Mouse (Mus musculus): ENCODE data around the gene Dazap1.
A peak's percentile ranks its signal among the peaks of the same experiment; 100 is the strongest.

Gene Dazap1

GRCm38 (mm10) chr10:80273847-80274246 is 12.6 kb downstream of the Dazap1 start:
- no peak for DNase-seq

GRCm38 (mm10) chr10:80276238-80276637 is 15.0 kb downstream of the Dazap1 start:
- no peak for DNase-seq

- DNase-seq = no peak
These were observed 17.1 kb downstream of the Dazap1 start for GRCm38 (mm10) chr10:80278390-80278789.

DNA sequence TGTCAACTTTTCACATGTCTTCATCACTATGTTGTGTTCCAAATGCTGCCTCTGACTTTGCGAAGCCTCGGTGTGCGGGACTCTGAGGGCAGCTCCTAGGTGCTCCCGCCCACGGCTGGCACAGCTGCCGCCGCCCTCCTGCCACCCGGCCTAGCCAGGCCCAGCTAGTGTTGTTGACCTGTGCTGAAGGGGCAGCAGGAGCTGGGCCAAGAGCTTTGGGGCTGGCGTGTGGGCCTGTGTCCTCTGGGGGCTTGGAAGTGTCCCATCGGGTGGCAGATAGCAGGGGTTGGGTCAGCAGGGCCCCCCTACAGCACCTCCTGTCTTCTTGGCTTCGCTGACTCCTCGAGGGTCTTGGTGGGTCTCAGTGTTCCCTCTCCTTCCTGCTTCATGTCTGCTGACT is 18.0 kb downstream of the Dazap1 start:
- no peak for DNase-seq

GRCm38 (mm10) chr10:80281304-80281703 is 20.0 kb downstream of the Dazap1 start:
- DNase-seq = no peak

DNA sequence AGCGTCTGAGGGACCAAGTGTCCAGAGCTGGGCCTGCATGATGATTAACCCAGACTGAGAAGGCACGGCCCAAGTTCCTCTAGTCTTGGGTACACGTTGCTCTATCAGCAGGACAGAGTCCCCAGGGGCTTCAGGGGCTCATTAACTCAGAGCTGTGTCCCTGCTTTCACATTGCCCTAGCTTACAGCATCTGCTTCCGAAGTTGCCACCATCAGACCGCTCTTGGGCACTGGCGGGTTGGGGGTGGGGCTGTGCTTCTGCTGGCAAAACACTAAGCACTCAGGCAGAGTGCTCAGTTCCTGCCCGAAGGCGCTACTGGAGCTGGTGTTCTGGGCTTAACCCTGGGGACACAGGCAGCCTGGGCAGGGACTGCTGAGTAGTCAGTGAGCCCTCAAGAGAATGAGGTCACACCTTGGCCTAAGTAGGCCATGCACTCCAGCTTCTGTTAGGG is 20.7 kb downstream of the Dazap1 start:
- no peak for DNase-seq

DNA sequence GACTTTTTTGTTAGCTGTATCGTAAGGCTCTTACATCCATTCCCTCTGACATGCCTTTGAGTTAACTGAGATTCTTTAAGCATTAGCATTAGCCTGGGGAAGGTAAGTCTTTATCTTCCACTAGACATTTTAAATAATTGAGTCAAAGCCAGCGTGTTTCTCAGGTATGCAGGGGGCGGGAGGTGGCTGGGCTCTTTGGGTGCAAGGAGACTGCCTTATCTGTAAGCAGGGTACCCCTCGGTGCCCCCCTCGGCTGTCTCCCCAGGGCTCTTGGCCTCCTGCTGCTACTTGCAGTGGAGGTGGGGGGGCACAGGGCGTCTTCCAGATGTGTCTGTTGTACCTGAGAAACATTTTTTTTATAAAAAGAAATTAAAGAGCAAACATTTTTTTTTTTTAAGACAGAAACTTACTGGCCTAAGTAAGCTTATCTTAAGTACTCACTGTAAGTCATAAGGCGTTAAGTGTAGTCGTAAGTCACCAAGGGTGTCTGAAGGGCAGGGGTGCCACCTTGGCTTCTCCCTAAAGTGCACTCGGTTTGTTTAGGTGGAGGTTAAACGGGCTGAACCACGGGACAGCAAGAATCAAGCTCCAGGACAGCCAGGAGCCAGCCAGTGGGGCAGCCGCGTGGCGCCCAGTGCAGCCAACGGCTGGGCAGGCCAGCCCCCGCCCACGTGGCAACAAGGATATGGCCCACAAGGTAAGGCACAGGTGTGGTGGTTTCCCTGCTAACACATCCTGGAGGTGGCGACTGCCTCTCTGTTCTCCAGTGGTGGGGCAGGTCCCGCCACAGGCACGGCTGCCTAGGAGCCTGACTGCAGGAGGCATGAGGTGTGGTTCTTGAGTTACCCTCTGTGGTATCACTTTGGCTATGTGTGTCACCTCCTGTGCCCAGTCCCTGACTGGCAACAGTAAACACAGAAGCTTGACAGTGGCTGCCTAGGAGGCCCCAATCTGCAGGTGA is 21.5 kb downstream of the Dazap1 start:
- no peak for DNase-seq

GRCm38 (mm10) chr10:80285222-80286070 is 24.2 kb downstream of the Dazap1 start:
- no peak for DNase-seq

- no peak for DNase-seq
These were observed 26.8 kb downstream of the Dazap1 start for GRCm38 (mm10) chr10:80288097-80288496.

- DNase-seq = no peak
These were observed 27.4 kb downstream of the Dazap1 start for GRCm38 (mm10) chr10:80288657-80289056.

DNA sequence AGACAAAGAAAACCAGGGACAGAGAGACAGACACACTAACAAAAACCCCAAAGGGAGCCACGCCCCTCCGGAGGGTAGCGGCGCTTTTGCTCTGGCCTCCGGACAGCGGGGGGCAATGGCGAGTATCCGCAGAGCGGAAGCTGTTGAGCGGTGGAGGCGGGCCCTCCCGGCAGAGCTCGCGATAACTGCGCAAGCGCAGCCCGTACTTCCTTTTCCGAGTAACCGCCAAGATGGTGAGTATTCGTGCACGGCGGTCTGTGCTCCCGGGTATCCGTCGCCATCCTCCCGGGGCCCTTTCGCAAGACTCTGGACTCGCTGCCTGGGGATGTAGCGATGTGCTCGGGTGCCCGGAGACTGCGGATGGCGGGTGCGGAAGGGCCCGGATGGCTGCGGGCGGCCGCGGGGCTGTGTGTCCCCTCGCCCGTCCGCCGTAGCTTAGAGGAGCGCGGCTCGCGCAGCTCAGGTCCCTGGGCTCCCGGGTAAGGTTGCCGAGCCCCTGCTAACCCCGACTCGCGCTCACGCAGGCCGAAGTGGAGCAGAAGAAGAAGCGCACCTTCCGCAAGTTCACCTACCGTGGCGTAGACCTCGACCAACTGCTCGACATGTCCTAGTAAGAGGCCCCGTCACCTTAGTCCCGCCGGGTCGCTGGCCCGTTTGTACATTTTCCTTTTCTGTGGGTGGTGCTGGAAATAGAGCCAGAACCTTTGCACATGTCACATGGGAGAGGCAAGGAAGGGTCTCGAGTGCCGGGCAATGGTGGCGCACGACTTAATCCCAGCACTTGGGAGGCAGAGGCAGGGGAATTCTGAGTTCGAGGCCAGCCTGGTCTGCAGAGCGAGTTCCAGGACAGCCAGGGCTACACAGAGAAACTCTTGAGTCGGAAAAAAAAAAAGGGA is 31.2 kb downstream of the Dazap1 start, which contains the start of gene Rps15:
Rps15 (plus strand) TSS at position 203 of the 896 bp plus-strand sequence.
- peak; percentile 93 for DNase-seq

- peak; percentile 25 for DNase-seq
These were observed 32.0 kb downstream of the Dazap1 start for GRCm38 (mm10) chr10:80293325-80293724.

DNA sequence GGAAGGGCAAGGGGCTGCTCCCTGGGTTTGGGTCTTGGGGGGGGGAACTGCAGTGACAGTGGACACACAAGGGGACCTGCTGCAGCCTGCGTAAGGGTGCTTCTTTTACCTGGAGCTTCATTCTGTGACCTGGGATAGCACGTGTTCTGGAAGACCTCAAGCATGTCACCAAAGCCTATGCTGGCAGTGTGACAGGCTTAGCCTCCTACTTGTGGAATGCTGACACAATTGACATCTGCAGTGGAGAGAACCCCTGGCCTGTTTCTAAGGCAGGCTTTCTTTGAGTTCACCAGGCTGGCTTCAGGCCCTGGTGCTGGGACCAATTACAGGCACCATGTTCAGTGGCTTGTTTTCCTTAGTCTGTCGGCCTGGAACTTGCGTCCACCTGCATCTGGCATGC is 33.0 kb downstream of the Dazap1 start:
- no peak for DNase-seq

DNA sequence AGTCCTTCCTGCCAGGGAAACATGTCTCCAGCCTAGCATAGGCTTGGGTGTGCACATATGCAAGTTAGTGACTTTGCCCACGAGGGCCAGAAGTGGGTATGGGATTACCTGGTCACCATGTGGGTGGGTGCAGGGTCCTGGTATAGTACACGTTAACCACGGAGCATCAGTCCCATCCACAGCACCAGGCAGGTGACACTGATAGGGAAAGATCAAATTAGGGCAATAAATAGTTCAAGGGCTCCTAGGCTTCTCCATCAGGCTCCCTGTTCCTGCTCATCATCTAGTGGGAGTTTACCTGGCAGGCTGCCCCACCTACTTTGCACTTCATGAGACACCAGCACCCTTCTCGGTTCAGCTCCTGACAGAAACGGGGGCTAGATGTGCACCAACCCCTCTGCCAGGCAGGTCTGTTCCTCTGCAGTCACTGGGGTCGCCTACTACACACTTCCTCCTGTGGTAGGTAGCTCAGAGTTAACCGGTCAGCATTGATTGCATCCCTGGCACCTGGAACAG is 33.6 kb downstream of the Dazap1 start:
- no peak for DNase-seq

DNA sequence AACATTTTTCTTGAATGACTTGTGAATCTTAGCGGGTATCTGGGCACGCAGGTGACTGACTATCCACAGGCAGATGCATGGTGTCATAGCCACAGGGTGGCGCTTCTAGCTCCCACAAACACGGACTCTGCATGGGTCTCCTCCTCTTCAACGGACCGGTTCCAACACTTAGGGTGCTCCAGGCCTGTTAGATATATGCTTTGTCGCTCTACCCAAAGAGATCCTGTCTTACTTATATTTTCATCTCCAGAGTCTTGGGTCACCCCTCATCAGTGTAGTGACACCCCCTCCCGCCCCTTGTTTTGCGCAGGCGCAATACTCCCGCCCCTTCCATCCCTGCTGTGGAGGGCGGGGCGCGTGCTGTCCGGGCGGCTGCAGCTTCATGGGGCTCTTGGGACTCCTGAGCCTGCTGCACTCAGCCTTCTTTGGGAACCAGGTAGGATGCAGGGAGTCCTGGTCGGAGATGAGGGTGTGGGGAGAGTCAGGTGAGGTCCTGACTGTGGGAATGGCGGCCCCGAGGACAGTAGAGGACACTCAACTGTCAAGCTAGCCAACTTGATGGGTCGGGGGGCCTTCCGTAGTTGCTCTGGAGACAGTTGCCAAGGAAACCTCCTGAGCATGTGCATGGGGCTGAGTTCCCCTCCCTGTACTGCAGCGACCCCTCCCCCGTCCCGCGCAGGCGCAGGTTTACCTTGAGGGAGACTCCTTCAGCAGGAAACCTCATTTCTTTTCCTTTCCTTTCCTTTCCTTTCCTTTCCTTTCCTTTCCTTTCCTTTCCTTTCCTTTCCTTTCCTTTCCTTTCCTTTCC is 34.5 kb downstream of the Dazap1 start, which contains the start of gene Apc2:
Apc2 (plus strand) TSS at position 360 of the 808 bp plus-strand sequence.
- DNase-seq = peak; percentile 72

DNA sequence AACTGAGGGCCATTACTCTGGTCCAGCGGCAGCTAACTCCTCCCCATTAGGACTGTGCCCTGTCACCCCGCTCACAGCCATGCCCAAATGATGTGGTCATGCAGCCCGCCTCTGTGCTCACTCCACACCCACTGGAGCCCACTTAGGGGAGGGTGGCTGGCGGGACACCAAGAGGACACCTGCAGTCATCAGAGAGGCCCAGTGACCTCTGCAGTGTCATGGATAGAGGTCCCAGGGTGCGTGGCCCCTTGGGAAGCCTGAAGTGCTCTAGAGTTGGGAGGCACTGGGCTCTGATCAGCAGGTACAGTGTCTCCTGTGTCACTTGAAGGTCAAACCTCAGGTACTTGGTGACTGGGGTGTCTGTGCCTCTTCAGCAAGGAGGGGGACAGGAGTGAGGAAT is 35.5 kb downstream of the Dazap1 start:
- DNase-seq = no peak

DNA sequence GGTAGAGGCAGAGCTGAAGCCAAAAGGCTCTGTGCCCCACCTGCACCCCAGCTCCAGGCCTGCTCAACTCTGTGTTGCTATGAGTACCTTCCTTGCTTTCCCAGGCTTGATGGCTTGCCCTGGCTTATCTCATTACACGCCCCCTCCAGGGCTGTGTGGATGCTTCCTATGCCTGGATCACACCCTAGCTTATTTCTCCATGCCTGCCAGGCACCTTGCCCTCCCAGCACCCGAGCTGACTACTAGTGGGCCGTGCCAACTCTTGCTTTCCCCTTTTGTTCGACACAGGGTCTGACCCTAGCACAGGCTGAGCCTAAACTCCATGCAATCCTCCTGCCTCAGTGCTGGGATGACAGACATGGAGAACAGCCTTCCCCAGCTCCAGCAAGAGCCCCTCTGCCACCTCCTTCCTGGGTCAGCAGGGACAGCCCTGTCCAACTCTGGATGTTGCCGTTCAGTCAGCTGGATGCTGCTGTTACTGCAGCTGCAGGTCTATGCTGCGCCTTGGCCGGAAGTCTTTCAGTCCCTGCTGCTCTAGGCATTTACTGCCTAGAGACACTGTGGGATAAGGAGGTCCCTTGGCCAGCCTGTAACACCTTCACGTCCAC is 36.3 kb downstream of the Dazap1 start:
- DNase-seq = no peak

- DNase-seq = no peak
These were observed 37.4 kb downstream of the Dazap1 start for GRCm38 (mm10) chr10:80298571-80299281.

- DNase-seq = no peak
These were observed 38.0 kb downstream of the Dazap1 start for GRCm38 (mm10) chr10:80299301-80299700.

DNA sequence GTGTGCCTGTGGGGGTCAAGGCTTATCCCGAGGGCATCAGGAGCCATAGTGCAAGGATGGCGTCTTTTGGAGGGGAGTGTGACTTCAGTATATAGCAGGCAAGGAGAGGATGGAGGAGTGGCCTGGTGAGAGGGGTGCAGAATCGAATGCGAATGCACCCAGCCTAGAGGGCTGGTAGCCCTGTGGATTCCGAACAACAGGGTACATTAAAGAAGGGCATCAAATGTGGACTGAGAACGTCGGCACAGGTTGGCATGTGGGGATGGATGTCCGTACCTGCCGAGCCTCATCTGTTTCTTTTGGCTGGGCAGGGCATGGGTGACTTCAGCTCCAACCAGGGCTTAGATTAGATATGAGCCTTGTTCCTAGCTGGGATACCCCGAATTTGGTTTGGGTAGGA is 38.5 kb downstream of the Dazap1 start:
- no peak for DNase-seq

Data from thymus, postnatal 25 days (tissue).